Comparison of ENCODE assay signal across 10 mouse cellular contexts in the genomic region with DNA sequence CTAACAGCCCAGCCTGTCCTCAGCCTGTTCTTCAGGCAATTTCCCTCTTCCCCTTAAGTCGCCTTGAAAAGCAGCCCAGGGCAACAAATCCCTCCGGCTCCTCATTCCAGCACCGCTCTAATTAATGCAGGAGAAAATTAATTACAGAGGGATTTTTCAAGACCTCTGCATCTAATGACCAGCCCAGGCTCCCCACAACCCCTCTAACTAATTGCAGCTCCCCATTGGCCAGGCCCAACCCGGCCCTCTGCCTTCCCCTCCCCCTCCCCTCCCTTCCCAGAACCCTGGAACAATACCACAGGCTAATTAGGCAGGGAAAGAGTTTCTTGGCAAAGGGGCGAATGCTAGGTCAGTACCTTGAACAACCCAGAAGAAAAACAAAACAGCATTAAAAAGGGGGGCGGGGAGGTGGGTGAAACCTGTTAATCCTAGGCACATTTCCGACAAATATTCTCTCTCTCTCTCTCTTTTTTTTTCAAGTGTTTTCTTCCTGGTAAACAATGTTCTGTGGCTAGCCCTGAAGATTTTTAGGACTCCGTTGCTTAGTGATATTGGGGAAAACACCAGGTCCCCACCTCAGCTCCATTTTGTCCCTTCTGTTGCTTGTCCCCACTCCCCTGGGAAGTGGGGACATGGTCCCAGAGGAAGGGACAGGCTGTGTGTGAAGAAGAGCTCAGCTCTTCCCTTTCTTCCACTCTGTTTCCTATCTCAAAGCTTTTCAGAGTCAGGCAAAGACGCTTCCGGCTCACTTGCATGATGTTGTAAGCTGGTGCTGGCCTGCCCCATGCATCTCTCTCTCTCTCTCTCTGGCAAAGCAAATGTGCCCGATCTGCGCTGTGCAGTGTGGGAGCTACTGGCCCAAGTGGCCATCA.
DNase-seq lines count a peak whose midpoint lies in the region; ATAC-seq and TF ChIP-seq lines count a peak whose summit lies in the region.
"Had no signal": no experiment of that assay in that cellular context is flagged by ENCODE, and none has a peak within 500 bp of the region (broad histone marks: within the 10 kb centered on the region; RNA-seq: fewer than 3 reads in every experiment).

No protein-coding gene starts in this region.

- no peaks in the 10 kb centered on the region for H3K36me3 ChIP-seq in forebrain, postnatal 0 days (ENCODE audit: insufficient read depth)
- no peaks in the 10 kb centered on the region for H3K36me3 ChIP-seq in midbrain, embryonic 12.5 days
- H3K36me3 ChIP-seq: G1E had no signal

- H3K9ac ChIP-seq in forebrain, postnatal 0 days = no peak overlapping the region
- H3K9ac ChIP-seq in midbrain, embryonic 12.5 days (replicated peaks) = 0 out of 2 replicates have a peak overlapping the region, but pooled peaks have one; percentile 2

- peak; percentile 97 for DNase-seq in brain, embryonic 14.5 days (ENCODE audit: low read depth)
- peak; percentile 55 for DNase-seq in embryo, embryonic 10 days (ENCODE audit: low spot score)
- DNase-seq in forebrain, postnatal 0 days = peak; percentile 75
- no peak for DNase-seq in gastrocnemius, postnatal 10 days
- no peak for DNase-seq in adrenal gland, postnatal 10 days
- DNase-seq: adrenal gland, adult 2 months; kidney, postnatal 14 days had no signal

- no peaks in the 10 kb centered on the region for H3K9me3 ChIP-seq in forebrain, postnatal 0 days (ENCODE audit: low read length)
- no peaks in the 10 kb centered on the region for H3K9me3 ChIP-seq in midbrain, embryonic 12.5 days

- peaks cover under 1% of the 10 kb centered on the region for H3K4me1 ChIP-seq in forebrain, postnatal 0 days (ENCODE audit: insufficient read depth)
- peaks cover 40% of the 10 kb centered on the region for H3K4me1 ChIP-seq in midbrain, embryonic 12.5 days

- no peaks in the 10 kb centered on the region for H3K27me3 ChIP-seq in forebrain, postnatal 0 days (ENCODE audit: insufficient read depth, low read length)
- peaks cover 11% of the 10 kb centered on the region; the same call in 1 of the 2 replicates for H3K27me3 ChIP-seq in midbrain, embryonic 12.5 days

- ATAC-seq in forebrain, postnatal 0 days = peak; percentile 91
- ATAC-seq in midbrain, embryonic 12.5 days (ENCODE audit: low FRiP score, low read depth) = peak; percentile 93
- no peak for ATAC-seq in activated CD4-positive, CD25-positive, alpha-beta regulatory T cell, adult 4 months

- no peak overlapping the region for H3K4me2 ChIP-seq in forebrain, postnatal 0 days (ENCODE audit: low read depth)
- peak overlapping the region; percentile 15 for H3K4me2 ChIP-seq in midbrain, embryonic 12.5 days (replicated peaks)

- 7% methylated on average over 12 of the region's 12 CpGs for WGBS in forebrain, postnatal 0 days
- 12% methylated on average over 12 of the region's 12 CpGs for WGBS in midbrain, embryonic 12.5 days

- H3K27ac ChIP-seq in forebrain, postnatal 0 days (ENCODE audit: low read depth, low read length) = peak overlapping the region; percentile 16; the same call in 1 of the 2 replicates
- peak overlapping the region; percentile 73 for H3K27ac ChIP-seq in midbrain, embryonic 12.5 days (replicated peaks)

- TF ChIP-seq CTCF in brain, embryonic 14.5 days (IDR thresholded peaks at IDR 0.05; ENCODE audit: borderline replicate concordance, extremely low read depth, insufficient read depth, insufficient read length) = no peak
- no peak for TF ChIP-seq CTCF in forebrain, postnatal 0 days (IDR thresholded peaks at IDR 0.05; ENCODE audit: low read depth)

- TF ChIP-seq POLR2A in brain, embryonic 14.5 days (IDR thresholded peaks at IDR 0.05; ENCODE audit: borderline replicate concordance, extremely low read depth, insufficient read depth, insufficient read length, poor library complexity, severe bottlenecking) = no peak

- H3K4me3 ChIP-seq in forebrain, postnatal 0 days (ENCODE audit: low read depth, low read length) = no peak overlapping the region
- H3K4me3 ChIP-seq in midbrain, embryonic 12.5 days = no peak overlapping the region

Comparison
In these comparisons a context has a peak if more than half of its experiments do, and no peak if none do; other contexts are left out.
1. DNase-seq: peak in brain, embryonic 14.5 days (single experiment), embryo, embryonic 10 days (single experiment) and forebrain, postnatal 0 days (single experiment); none in gastrocnemius, postnatal 10 days (single experiment) and adrenal gland, postnatal 10 days (single experiment).